In genomic region chr8:11557768-11558629, GRCm38 (mm10) we compare ENCODE assay signal across 8 mouse cellular contexts. TPM values are rescaled to one million over a fixed set of nuclear protein-coding genes. Genes with fewer than 3 reads are reported as not detected.
DNase-seq lines count a peak whose midpoint lies in the region; ATAC-seq and TF ChIP-seq lines count a peak whose summit lies in the region.

No protein-coding gene starts in this region.

- peak; percentile 73 for TF ChIP-seq EP300 in lung, postnatal 0 days (IDR thresholded peaks at IDR 0.05)

- peak; percentile 64 for ATAC-seq in frontal cortex, adult (ENCODE audit: low TSS enrichment)
- ATAC-seq in lung, postnatal 0 days: peak; percentile 81

- peaks cover 30% of the 10 kb centered on the region for H3K4me1 ChIP-seq in hindbrain, embryonic 10.5 days (replicated peaks)
- H3K4me1 ChIP-seq in lung, postnatal 0 days (ENCODE audit: insufficient read depth, low read depth, low read length): 0 out of 2 replicates have a peak, but pooled peaks cover 7% of the 10 kb centered on the region

- DNase-seq in MN1 (ENCODE audit: low spot score): peak; percentile 99
- peak; percentile 98 for DNase-seq in cerebellum, adult 9-10 months
- DNase-seq in hindbrain, embryonic 10.5 days (ENCODE audit: low spot score): peak; percentile 99
- peak; percentile 99 for DNase-seq in layer of hippocampus, adult 9-11 months
- peak; percentile 99 for DNase-seq in lung, postnatal 0 days (ENCODE audit: low spot score)
- peak; percentile 88 for DNase-seq in ovary, postnatal 14 days (ENCODE audit: low spot score)
- DNase-seq in thymus, postnatal 14 days: peak; percentile 97

- peak overlapping the region; percentile 83 for H3K4me2 ChIP-seq in lung, postnatal 0 days (replicated peaks; ENCODE audit: low read depth, low read length)

- under 1% methylated on average over 67 of the region's 67 CpGs for WGBS in hindbrain, embryonic 10.5 days
- WGBS in lung, postnatal 0 days: 2% methylated on average over 66 of the region's 67 CpGs

- 0 out of 2 replicates have a peak, but pooled peaks have one; percentile 15 for TF ChIP-seq CTCF in lung, postnatal 0 days (IDR thresholded peaks at IDR 0.05)

- H3K4me3 ChIP-seq in hindbrain, embryonic 10.5 days: peak overlapping the region; percentile 99
- peak overlapping the region; percentile 86 for H3K4me3 ChIP-seq in lung, postnatal 0 days (ENCODE audit: low read depth, low read length)

- H3K27me3 ChIP-seq in hindbrain, embryonic 10.5 days (ENCODE audit: insufficient read depth, poor library complexity, severe bottlenecking): no peaks in the 10 kb centered on the region
- no peaks in the 10 kb centered on the region for H3K27me3 ChIP-seq in lung, postnatal 0 days (replicated peaks; ENCODE audit: insufficient read depth, low read length)

- H3K27ac ChIP-seq in hindbrain, embryonic 10.5 days: peak overlapping the region; percentile 99
- peak overlapping the region; percentile 98 for H3K27ac ChIP-seq in lung, postnatal 0 days (ENCODE audit: low read length)

- peaks cover 26% of the 10 kb centered on the region for H3K36me3 ChIP-seq in hindbrain, embryonic 10.5 days
- H3K36me3 ChIP-seq in lung, postnatal 0 days (ENCODE audit: insufficient read depth, low read length): peaks cover 3% of the 10 kb centered on the region; the same call in 1 of the 2 replicates

- peak overlapping the region; percentile 72 for H3K9ac ChIP-seq in lung, postnatal 0 days (replicated peaks; ENCODE audit: low read depth)

- H3K9me3 ChIP-seq in hindbrain, embryonic 10.5 days: no peaks in the 10 kb centered on the region
- no peaks in the 10 kb centered on the region for H3K9me3 ChIP-seq in lung, postnatal 0 days (ENCODE audit: low read length)

RNA-seq across cellular contexts. Expression of gene Ing1, which starts 2.6 kb away (rescaled TPM):
- 31.0 and 31.3 TPM in 2 replicates for polyA plus RNA-seq in hindbrain, embryonic 10.5 days (2016; fragmentation: Nextera tagmentation; extraction: Ambion mirVana)
- 40.9 and 42.5 TPM in 2 replicates for polyA plus RNA-seq in lung, postnatal 0 days (2015; fragmentation: Nextera tagmentation; extraction: Ambion mirVana)

RNA-seq across cellular contexts. Expression of gene Cars2, which starts 7.4 kb away (rescaled TPM):
- polyA plus RNA-seq in hindbrain, embryonic 10.5 days (2016; fragmentation: Nextera tagmentation; extraction: Ambion mirVana): 18.9 and 19.5 TPM in 2 replicates
- polyA plus RNA-seq in lung, postnatal 0 days (2015; fragmentation: Nextera tagmentation; extraction: Ambion mirVana): 13.7 and 16.5 TPM in 2 replicates

Comparison
In these comparisons a context has a peak if more than half of its experiments do, and no peak if none do; other contexts are left out.
1. Peak in every context shown above with its lines: DNase-seq, ATAC-seq, H3K4me3 ChIP-seq and H3K27ac ChIP-seq.